Mouse (Mus musculus): ENCODE measurements at regions not wholly inside any gene's neighbourhood (a gene's known extent, or its start where the extent isn't known, plus 50 kb on each side); places are given as distances from the start of the nearest gene placed in this dataset.

DNA sequence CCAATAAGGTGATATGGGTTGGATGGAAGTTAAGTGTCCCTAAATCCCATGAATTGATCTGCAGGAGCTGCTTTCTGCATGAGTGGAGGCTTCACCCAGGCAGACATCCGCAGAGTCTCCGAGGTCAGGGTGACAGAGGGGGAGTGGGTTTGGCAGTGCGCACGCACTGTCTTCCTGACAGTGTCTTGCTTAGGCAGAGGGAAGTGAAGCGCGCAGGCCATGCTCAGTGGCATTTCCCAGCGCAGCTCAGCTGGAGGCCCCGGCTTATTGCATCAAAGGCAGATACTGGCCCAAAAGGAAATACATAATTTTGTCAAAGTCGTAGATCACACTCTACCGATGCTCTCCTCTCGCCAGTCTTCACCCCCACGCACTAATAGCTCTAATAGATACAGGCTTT lies 252.7 kb upstream of the Dnajc24 start:
- DNase-seq (ENCODE audit: low read depth, low spot score), result no peak

DNA sequence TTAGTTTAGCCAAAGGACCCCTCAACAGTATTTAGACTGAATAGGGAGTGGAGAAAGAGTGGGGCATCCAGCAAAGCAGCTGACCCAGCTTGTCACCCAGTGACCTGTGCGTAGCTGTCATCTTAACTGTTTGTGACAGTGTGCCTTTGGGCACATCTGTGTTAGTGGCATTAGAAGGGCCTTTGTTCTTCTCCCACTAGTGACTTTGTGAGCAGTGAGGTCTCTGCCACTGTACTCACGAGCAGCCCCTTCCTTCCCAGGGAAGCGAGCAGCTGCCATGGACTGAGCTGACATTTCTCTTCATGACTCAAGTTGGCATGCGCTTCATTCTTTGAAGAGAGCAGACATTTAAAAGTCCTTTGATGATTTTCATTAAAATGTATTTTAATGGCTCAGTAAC lies 231.0 kb upstream of the Dnajc24 start:
- DNase-seq (ENCODE audit: low read depth, low spot score), result no peak

DNA sequence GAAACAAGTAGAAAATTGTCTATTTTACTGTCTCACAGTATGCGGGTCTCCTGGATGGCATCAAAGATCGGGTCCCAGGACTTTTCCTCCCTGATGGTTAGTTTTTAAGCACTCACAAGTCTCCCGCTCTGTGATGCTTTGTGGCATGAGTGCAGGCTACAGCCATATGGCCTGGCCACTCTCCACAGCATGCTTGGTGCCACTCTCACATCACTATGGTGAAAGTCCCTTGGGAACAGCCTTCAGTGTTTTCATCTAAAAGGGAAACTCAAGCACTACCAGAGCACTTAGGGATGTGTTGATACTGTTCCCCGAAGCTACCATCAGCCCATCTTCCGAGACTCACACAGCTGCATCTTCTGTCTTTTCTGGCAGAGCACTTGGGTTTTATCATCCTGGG lies 227.8 kb upstream of the Dnajc24 start:
- DNase-seq (ENCODE audit: low read depth, low spot score), result no peak

DNA sequence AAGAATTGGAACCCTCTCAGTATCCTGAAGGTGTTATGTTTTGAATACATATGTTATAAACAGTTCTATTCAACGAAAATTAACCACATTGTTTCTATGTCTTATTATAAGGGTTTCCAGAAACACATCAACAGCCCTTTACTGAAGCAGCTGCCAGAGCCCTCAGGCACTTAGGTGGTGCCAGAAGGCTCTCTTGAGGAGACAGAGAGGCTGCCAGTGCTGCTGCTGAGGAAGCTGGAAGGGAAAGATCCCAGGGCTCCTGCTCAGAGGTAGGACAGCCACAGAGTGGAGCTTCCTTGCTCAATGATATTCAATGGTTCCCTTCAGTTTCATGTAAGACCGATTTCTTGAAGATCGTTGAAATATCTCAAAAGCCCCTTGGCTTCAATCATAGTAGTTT lies 226.7 kb upstream of the Dnajc24 start:
- no peak for DNase-seq (ENCODE audit: low read depth, low spot score)

DNA sequence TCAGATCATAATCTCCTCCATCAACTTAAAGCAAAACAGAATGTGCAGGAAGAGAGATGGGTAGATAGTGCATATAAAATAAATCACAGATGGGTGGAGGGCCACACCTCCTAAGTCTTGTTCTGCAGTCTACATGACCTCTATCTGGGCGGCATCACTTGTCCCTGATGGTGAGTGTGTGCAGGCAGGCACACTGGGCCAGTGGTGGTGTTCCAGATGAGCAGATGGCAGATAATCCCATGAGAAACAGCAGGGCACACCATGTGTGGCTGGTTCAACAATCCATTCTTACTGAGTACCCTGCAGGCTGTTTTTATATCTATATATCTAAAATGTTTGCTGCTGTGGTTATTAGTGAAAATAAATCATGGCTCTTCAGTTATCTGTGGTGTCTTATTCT lies 224.9 kb upstream of the Dnajc24 start:
- DNase-seq (ENCODE audit: low read depth, low spot score), result no peak

DNA sequence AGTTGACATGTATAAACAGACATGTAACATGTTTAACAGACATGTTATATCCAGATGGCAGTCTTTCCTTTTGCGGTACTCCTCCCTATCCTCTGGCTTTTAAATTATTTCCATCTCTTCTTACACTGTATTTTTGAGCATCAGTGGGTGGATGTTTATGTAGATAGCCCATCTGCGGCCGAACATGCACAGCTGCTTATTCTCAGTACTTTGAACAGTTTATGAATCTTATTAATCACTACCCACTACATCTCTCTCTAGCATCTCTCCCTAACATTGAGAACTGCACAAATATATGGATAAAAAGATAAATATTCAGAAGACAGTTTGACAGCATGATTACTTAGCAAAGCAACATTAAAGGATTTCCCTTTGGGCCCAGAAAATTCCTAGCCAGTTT lies 212.8 kb upstream of the Dnajc24 start:
- DNase-seq (ENCODE audit: low read depth, low spot score), result no peak

DNA sequence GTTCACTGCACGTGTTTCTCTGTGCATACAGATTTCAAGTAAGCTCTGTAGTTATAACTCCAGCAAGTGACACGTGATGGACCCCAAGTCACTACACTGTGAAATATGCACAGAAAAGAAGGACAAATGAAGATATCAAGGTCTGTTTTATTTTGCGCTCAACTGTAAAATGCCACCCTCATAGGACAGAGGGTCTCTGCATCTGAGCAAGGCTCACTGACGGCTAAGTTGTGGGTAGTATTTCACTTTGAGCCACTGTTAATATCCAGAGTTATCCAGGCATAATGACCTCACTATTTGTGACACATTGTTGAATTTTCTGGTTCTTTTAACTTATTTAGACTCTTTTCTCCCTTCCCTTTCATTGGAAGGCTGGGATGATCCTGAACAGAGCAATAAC lies 210.4 kb upstream of the Dnajc24 start:
- DNase-seq (ENCODE audit: low read depth, low spot score), result no peak

DNA sequence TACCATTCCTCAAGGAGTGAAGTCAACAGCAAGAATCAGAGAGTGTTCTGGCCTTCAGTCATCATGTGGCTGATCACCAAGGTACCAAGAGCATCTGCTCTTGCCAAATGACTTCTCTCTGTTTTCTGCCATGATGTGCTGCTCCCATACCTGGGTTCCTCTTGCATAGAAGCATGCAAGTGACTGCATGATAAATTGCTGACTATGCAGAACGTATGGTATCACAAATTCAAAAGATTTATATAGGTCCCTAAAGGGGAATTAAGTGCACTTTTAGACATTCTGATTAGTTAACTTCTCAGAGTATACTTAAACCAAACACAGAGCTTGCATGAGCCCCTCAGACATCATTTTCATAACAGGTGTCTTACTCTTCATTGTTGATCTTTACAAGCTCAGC lies 207.4 kb upstream of the Dnajc24 start:
- DNase-seq (ENCODE audit: low read depth, low spot score), result no peak

DNA sequence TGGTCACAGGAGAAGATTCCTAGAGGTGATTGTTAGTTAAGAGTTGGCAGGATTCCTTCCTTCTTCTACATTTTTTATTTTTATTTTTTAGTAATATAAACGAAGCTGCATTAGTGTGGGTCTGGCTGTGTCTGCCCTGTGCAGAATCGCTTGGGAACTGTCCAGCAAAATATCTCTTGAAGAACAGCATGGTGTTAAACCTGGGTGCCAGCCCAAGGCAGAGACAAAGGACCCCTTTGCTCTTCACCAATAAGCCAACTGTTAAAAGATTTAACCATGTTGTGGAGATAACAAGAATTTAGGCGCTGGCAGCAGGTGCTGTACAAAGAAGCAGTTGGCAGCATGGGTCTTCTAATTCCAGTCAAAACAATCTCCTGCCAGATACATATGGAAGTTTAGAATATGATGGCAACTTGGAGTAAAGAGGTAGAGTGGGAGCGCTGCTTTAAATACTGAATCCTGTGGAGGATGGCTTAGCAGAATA lies 205.5 kb upstream of the Dnajc24 start:
- DNase-seq (ENCODE audit: low read depth, low spot score), result no peak

DNA sequence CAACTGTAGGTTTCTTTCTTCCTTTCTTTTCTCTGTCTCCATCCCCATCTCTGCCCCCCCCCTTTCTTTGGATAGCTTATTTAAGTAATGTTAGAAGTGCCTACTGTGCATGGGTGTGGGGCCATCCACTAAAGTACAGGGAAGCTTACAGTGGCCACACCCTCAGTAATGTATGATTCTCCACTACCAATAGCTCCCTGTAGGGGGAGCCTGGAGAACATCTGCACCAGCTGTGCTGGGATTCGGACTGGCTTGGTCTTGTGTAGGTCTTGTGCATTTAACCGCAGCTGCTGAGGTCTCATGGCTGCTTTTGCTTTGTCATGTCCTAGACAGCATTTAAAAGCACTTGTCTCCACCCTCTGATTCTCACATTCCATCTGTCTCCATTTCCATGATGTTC lies 196.8 kb upstream of the Dnajc24 start:
- no peak for DNase-seq (ENCODE audit: low read depth, low spot score)

DNA sequence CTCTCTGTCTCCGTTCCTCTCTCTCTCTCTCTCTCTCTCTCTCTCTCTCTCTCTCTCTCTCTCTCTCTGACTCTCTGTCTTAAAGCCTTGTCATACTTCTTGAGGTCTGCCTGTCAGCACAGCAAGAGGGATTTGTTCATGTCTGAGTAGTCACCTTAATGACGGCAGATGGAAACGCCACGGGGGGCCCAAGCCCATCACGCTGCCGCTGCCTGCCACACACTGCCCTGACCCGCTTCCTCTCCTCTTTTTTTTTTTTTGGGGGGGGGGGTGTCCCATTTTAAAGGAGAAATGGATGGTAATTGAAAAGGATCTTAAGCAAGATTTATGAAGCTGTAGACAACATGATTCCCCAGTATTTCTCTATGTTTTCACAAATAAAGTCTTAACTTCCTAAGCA lies 191.8 kb upstream of the Dnajc24 start:
- no peak for DNase-seq (ENCODE audit: low read depth, low spot score)

DNA sequence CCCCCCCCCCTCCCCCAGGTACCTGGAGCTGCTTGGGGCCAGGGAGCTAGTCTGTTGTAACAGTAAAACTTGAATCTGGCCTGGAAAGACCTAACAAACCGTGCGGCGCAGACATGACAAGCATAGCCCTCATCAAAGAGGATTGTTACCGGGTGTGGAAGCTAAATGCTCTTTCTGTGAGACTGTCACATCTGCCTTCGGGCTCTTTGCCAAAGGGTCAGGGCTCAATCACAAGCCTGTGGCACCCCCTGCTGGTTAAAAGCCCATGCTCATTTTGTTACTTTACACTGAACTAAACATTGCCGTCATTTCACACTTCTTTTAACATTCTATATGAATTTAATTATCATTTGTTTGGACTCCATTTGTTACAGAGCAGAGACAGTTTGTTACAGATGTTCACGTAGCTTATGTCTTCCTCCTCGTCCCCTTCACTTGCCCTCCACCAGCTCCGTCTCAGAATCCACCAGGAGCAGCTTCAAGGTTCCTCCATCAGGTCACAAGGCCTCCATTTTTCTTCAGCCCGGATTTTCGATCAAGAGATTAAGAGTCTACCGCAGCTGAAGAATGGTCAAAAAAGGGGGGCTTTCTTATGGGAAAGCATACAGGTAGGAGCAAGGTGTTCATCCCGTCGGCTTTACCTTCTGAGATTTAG lies 191.1 kb upstream of the Dnajc24 start:
- no peak for DNase-seq (ENCODE audit: low read depth, low spot score)

DNA sequence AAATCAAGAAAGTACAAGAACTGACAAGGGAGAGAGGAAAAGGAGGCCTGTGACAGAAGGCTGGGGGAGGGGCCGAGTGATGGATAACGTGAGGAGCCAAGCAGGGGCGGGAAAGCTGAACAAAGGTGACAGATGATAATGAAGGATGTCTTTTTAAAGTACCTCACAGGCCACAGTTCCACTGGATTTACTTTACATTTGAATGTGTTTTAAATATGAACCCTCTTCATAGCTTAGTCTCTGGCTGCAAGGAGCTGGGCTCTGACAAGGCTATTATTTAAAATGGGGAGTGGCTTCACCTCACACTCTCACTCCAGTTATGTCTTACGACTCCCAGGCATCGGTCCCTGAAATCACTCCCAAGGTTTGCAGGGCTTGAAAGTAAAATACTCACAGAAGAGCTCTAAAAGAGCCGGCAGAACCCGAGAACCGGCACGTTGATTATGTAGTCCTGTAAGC lies 190.6 kb upstream of the Dnajc24 start:
- DNase-seq (ENCODE audit: low read depth, low spot score), result no peak

DNA sequence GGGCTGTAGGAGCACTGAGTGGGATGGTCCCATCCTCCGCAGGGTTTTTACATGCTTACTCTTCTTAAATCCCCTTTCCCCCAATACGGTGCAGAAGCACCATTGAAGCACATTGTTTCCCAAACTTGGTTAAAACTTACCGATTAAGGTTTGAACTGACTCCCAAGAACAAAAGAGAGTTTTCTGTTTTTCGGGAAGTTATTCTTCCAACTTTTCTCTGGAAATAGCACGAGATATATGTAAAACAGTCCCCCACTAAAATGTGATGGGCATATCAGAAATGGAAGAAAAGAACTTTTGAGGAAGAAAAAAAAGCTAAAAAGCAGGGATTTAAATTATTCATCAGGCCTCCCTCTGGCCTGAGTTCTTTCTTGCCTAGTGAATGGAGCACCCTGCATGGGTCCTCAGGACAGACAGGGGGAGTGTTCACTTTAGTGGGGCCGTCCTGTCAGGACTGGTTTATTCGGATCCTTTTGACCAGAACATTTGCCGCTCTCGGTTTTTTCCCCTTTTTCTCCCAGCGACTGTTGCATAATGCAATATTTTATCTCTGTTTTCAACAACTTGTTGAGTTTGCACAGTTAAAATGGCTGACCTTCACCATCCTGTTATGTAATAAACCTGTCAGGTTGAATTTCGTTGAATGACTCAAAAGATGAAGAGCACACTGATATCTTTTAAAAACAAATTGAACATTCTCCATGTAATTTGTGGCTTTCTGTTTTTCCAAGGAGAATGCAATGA lies 187.4 kb upstream of the Dnajc24 start:
- no peak for DNase-seq (ENCODE audit: low read depth, low spot score)

DNA sequence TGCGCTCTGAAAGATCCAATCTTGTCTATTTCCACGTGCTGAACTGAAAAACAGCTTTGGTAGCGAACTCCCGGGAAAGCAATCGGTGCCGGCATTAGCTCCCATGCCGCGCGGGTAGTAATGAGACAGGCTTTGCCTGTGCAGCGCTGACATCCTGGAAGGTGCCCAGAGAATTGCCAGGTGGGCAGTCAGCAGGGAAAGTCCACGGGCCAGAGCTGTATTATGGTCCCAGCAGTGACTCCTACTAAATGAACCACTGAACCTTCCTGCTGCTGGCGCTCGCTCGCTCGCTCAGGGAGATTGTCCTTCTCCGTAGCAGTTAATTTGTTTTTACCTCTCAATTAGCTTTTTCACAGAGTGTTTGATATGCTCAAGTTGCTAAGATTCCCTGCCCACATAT lies 180.3 kb upstream of the Dnajc24 start:
- DNase-seq (ENCODE audit: low read depth, low spot score), result no peak

DNA sequence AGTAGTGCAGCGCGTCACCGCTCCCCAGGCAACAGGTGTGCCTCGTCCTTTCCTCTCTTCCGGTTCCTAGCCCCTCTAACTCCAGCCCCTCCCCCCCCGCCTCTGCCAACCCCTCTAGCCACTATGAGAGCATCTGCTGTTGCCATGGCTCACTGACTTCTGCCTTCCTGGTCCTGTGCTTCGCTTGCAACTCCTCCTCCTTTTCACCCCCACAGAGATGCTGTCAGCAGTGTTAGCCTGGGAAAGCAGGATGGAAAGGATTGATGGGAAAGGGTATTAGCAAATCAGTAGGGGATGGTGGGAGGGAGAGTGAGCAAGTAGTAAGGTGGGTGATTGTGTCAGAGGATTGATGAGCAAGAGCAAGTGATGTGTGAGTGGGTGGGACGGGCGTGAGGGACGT lies 178.7 kb upstream of the Dnajc24 start:
- no peak for DNase-seq (ENCODE audit: low read depth, low spot score)

DNA sequence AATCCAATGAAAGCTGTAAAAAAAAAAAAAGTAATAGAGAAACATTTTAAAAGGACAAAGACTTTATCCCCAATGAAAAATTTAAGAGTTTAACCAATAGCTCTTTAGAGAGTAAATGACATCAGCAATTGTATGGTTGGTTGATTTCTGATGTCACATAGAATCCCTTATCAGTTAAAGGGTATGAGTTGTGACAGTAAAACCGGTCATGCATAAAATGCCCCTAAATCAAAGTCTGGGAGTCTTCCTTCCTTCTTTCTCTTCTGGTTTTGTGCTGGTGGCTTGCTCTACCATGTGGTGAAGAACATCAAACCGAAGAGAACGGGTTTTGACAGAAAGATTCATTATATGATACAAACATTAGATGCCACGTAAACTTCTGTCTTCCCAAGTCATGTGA lies 159.3 kb upstream of the Dnajc24 start:
- no peak for DNase-seq (ENCODE audit: low read depth, low spot score)

DNA sequence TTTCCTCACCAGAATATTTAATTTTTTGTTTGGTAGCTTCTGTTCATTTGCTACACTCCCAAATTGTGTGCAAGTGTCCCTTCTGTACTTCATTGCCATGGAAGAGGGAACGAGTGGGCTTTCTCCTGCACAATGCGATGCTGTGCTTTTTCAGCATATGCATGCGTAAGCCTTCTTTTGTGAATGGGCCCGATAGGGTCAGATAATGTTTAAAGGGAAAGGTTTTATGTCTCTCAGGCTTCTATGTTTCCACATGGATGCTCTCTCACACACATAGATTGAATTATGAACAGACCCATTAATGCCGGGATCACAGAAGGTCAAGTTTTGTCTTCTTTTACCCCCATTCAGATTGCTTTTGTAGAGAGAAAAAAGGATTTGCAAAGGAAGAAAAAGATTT lies 158.5 kb upstream of the Dnajc24 start:
- no peak for DNase-seq (ENCODE audit: low read depth, low spot score)

DNA sequence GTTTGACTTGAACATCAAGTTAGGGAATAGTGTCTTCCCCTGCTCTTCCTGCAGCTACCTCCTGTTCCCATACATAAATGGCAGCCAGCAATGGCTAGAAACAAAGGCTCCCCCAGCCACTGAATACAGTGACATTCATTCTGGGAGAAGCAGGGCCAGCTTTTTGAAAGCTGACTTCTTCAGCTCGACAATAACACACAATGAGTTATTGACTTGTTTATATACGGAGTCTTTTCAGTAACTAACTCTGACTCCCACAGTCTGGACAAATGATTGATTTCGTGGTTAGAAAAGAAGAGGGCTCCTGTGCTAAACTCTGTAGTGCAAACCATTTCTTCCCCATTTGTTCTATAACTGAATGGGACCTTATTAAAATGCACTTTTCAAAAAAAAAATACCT lies 146.4 kb upstream of the Dnajc24 start:
- DNase-seq (ENCODE audit: low read depth, low spot score), result no peak

DNA sequence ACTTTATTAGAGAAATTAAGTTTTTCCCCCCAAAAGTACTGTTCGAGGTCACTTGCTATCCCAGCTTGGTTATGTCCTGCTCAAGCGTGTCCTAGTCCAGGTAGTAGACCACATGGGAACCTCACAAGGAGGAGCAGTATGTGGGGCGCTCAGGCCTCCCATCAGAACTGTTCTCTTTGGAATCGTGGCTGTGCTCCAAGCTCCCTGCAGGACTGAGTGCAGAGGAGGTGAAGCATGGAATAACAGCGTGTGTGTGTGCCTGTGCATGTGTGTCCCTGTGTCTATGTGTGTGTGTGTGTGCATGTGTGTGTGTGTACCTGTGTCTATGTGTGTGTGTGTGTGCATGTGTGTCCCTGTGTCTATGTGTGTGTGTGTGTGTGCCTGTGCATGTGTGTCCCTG lies 137.6 kb upstream of the Dnajc24 start:
- DNase-seq (ENCODE audit: low read depth, low spot score), result no peak

DNA sequence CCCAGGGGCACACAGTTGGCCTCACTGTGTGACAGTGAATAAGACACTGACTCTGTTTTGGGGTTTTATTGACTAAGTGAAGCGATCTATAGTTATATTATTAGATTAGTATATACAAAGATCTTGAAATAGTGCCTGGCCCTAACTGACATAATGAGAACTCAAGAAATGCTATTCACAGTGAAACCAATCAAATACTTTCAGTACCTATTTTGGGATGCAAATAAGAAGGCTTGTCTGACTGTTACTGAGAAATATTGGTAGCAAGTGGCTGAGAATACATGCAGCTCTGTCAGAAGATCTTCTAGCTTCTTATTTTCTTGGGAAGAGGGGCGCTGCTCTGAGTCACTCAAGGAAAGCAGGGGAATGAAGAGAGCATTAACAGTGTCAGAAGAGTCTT lies 97.7 kb upstream of the Dnajc24 start:
- no peak for DNase-seq (ENCODE audit: low read depth, low spot score)

DNA sequence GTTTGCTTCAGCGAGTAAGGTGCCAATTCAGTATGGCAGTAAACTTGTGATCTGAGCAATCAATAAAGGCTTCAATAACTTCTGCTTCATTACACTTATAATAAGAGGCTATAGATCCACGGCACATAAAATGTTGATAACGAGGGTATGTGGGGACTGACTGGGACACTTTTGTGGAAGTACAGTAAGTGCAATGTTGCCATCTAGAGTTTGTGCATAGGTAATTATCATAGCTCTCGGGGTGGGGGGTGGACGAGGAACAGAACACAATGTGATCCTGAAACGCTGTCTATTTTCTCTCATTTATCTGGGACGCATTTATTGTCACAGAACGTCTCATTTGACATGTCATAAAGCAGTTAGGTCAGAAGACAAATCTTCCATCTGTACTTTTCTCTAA lies 82.8 kb upstream of the Dnajc24 start:
- no peak for DNase-seq (ENCODE audit: low read depth, low spot score)
